Mouse (Mus musculus): ENCODE measurements around the gene Edrf1.
"Not testable (repeated sequence)": the region's sequence is repeated elsewhere in the genome, so short reads cannot be mapped to it uniquely, and the experiment has no call there.

The Edrf1 gene

DNA sequence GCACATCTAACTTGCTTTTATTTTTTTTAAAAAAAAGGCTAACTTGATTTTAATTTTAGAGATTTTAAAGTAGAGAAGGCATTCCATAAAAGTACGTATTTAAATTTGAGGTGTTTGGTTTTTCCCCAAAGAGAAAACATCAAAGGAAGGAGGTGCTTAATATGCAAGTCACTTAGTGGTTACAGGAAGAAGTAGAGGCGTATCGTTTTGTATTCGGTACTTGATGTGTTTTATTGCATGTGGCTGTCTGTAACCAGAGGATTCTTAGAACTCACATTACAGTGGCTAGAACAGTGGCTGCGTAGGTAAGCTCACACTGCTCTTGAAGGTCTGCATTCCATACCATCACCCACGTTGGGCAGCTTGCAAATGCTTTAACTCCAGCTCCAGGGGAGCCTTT is 8.4 kb downstream of the Edrf1 start:
- no peak for DNase-seq (ENCODE audit: low spot score in 2 of 2)

DNA sequence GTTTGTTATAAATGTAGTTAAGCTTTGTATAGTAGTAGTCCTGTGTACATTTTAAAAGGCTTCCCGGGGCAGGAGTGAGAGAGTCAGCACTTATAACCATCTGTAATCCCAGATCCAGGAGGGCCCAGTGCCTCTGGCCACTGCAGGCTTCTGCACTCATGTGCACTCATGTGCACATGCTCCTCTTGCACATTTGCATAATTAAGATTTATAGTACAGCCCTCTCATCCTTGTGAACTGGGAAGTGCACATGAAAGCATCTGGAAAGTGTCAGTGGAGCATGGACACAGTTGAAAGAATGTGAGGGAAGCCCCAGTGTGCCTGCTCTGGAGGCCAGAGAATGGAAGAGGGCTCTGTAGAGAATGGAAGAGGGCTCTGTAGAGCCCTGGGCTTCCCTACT is 25.1 kb downstream of the Edrf1 start:
- DNase-seq (ENCODE audit: low spot score in 2 of 2): no peak

DNA sequence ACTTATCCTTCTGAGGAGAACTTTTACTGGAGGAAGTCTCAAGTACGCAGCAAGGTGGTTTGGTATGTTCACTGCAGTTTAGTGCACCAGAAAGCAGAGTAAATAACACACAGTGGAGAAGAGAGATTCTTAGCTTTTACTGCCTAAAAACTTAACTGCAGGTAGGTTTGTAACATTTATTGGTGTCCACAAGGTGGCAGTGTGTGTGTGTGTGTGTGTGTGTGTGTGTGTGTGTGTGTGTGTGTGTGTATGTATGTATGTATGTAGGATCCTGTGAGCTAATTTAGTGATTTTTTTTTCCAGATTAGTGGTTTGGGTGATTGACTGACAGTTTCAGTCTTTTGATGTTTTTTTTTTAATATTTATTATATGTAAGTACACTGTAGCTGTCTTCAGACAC is 31.7 kb downstream of the Edrf1 start:
- no peak for DNase-seq (ENCODE audit: low spot score in 2 of 2)

DNA sequence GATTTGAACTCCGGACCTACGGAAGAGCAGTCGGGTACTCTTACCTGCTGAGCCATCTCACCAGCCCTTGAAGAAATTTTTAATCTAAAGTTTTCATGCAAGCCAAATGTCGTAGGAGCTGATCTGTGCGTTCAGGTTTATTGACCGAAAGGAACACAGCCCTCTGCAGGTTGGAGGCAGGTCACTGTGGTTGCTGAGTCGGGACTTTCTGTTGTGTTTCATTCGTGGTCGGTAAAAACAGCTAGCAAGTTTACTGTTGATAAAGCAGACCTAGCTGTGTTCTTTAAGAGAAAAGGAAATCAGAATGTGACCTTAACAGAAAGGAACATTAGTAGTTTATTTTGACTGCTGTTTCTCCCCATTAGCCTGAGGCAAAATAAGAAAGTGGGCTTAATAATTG is 32.6 kb downstream of the Edrf1 start:
- no peak for DNase-seq (ENCODE audit: low spot score in 2 of 2)

DNA sequence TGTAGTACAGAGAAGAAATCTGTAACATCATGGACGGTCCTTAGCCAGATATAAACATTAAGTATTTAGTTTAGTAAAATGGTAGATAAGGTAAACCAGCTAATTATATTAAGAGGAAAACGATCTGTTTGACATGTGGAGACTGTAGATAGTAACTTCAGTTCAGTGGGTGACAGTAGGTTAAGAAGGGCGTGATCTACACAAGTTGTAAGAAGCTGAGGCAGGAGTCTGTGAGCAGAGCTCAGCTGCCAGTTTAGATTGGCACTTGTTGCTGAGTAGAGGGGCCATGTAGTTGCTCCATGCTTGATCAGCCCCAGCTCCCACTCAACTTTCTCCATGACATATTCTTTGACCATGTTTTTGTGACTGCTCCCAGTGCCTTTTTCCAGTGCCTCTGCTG is 33.5 kb downstream of the Edrf1 start:
- DNase-seq (ENCODE audit: low spot score in 2 of 2): no peak

DNA sequence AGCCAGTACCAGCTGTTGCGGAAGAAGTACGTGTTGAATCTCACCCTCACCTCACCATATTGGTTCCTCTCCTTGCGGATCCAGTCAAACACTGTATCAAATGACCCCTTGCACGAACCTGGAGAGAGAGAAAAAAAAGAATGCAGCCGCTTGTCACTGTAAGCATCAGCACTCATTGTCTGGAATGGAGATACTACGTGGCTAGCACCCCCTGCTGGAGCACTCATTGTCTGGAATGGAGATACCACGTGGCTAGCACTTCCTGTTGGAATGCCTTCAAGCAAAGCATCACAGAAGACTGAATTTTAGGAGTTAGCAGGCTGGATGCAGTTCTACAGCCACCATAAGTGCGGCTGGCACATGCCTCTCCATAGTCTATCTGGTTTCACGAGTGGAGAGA is 38.7 kb downstream of the Edrf1 start:
- no peak for DNase-seq (ENCODE audit: low spot score in 2 of 2)

DNA sequence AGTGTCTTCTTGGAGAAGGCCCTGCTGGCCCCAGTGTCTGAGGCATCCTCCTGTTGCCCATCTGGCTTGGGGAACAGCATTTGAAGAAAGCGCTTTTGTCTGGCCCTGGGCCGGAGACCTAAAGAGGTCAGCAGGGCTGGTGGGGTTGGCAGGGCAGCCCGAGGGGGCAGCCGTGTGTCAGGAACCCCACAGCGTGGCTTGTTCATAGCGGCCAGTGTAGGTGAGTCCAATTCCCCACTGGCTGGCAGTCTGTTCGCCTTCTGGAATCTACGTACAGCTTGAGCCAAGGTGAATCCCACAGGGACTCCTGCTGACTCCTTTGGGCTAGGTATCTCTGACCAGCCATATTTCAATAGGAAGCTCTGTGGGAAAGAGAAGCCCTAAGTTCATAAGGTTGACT is 41.4 kb downstream of the Edrf1 start:
- DNase-seq (ENCODE audit: low spot score in 2 of 2): no peak

DNA sequence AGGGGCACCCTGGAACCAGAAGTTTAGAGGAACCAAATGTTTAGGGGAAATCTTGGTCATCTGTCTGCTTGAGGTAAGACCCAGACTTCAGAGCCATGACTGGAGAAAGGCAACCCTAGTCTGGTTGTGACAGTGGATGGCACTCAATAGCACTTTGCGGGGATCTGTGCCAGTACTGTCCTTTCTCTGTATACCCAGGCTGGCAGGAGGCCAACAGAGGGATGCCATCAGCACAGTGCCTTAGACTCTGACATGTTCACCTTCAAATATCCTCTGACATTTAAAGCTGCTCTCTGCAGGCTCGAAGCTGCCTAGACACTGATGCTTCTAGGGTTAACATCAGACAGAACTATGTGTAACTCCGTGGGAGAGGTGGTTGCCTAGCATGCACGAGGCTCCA is 42.1 kb downstream of the Edrf1 start:
- no peak for DNase-seq (ENCODE audit: low spot score in 2 of 2)

DNA sequence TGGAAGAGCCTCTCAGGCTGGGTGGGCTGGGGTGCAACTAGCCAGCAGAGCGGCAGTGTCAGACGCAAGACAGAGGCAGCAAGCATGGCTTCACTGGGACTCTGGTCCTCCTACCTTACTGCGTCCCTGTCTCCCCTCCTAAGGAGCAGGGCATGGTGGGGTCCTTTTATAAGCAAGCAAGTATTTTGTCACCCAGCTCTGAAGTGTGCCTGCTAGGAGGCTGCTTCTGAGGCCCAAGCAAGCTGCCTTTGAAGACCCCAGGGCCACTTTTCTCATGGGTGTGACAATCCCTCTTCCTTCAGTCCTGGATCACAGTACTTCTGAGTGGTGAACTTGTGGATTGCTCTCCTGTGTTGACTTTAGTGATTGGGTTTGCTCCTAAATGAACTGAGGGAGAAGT is 42.6 kb downstream of the Edrf1 start, which contains the start of gene Mmp21:
Mmp21 (minus strand) TSS at position 101 of the 400 bp plus-strand sequence.
- no peak for DNase-seq (ENCODE audit: low spot score in 2 of 2)

DNA sequence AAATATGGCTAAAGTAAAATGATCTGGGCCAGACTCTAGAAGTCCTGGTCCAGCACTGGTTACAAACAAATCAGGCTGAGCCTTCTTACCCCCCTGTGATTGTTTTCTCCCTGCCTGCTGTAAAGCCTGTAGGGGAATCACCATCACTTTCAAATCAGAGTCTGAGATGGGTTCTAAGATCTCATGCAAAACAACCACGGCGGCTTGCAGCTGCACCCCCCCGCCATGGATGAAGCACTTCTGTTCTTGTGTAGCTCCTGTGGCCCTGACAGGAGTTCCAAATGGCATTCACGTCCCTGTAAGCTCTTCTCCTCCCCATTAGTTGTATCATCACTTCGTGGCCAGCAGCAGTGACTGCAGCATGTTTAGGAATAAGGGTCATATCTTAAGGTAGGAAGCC is 46.3 kb downstream of the Edrf1 start:
- DNase-seq (ENCODE audit: low spot score in 2 of 2): no peak

DNA sequence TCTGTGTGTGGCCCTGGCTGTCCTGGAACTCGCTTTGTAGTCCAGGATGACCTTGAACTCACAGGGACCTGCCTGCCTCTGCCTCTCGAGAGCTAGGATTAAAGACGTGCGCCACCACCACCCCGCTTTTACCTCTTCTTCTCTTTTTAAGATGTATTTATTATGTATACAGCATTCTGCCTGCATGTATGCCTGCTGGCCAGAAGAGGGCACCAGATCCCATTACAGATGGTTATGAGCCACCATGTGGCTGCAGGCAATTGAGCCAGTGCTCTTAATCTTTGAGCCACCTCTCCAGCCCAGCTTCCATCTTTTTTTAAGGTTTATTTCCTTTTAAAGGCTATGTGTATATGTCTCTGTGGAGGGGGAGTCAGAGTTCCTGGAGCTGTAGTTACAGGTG is 46.8 kb downstream of the Edrf1 start:
- DNase-seq (ENCODE audit: low spot score in 2 of 2): no peak

DNA sequence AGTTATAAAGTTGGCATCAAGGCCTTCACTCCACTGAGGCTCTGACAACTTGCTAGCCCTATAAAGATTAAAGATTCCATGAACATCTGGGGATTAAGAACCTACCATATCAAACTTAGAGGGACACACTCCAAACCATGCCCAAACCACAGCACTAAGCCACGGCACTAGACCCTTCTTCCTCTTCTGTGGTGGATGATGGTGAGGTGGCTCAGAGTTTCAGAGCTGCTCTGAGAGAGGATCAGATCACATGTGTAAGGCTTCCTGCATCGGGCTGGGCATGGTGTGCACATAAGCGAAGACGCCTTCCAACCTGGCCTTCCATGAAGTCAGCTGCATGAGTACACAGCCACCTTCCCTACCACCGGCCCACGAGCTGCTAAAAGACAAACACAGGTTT is 47.4 kb downstream of the Edrf1 start:
- DNase-seq (ENCODE audit: low spot score in 2 of 2): no peak

DNA sequence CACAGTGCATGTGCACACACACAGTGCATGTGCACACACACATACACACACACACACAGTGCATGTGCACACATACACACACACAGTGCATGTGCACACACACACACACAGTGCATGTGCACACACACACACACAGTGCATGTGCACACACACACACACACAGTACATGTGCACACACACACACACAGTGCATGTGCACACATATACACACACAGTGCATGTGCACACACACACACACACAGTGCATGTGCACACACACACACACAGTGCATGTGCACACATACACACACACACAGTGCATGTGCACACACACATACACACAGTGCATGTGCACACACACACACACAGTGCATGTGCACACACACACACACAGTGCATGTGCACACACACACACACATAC is 48.3 kb downstream of the Edrf1 start:
- not testable (repeated sequence) for DNase-seq (ENCODE audit: low spot score in 2 of 2)

DNA sequence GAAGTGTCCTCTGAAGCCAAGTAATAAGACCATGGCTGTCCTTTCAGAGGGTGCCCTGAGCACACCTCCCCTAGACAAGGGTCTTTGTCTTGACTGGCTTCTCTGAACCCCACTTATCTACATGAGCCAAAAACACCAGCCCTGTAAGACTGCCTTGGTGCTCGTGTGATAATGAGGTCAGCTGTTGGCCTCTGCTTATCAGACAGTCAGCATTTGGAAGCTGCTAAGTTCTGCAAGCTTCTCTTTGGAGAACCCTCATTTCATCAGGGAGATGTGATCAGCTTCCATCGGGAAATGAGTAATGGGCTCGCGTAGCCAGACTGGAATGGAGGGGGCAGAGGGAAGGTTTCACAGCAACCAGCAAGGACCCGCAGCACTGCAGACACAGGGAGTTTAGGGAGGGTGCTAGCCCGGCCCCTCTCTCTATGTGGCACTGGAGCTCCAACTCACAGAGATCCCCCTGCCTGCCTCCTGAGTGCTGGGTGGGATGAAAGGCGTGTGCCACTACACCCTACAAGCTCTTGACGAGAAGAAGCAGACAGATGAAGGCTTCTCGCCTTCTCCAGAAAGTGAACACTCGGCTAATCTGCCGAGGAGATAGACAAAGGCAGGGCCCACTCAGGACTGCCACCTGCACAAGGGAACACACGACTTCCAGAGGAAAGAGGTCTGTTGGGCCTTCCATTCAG is 60.8 kb downstream of the Edrf1 start:
- DNase-seq (ENCODE audit: low spot score in 2 of 2): no peak

DNA sequence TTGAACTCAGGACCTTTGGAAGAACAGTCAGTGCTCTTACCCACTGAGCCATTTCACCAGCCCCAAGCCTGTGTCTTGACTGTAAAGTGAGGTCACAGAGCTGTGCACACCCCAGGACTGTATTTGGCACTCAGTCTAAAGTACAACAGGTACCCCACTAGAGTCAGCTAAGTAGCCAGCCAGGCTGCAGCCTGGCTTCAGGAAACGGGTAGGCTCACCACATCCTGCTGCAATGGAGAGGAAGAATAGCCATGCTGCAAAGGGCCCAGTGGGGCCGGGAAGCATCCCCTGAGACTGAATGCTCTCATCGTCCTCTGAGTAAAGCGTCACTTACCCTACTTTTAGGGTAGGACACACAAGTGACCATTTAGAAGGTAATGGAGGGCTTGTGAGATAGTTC is 62.5 kb downstream of the Edrf1 start:
- no peak for DNase-seq (ENCODE audit: low spot score in 2 of 2)

DNA sequence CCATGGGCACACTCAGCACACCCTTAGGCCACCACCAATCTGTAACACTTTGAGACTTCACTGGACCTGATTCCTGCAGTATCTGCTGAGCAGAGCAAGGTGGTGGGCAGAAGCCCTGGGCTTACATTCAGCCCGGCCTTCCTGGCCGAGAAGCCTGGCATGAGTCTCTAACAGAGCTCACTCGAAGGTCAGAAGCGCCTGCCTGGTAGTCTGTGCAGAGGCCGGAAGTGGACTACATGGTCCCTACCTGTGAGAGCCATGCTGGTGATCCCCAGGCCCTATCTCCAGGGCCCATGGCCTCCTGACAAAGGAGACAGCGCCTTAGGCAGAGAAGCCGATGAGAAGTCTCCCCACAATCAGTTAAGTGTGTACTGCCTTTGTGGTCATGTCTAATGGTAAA is 64.0 kb downstream of the Edrf1 start:
- DNase-seq (ENCODE audit: low spot score in 2 of 2): no peak

DNA sequence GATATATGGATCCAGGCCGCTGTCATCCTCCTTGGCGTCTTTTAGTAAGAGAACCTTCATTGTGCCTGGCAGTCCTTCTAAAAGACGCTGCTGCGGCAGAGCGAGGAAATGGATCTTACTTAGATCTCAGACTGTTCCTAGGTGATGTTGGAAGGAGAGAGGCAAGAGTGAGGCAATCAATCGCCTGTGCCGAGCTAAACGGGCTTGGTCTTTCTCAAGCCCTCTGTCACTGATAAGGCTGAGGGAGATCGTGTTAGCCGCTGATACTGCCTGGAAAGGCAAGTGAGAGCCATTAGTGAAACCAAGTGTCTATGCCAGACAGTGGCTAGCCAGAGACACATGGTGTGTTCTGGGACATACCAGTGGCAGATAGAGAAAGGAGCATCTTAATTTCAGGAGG is 65.0 kb downstream of the Edrf1 start:
- DNase-seq (ENCODE audit: low spot score in 2 of 2): no peak

DNA sequence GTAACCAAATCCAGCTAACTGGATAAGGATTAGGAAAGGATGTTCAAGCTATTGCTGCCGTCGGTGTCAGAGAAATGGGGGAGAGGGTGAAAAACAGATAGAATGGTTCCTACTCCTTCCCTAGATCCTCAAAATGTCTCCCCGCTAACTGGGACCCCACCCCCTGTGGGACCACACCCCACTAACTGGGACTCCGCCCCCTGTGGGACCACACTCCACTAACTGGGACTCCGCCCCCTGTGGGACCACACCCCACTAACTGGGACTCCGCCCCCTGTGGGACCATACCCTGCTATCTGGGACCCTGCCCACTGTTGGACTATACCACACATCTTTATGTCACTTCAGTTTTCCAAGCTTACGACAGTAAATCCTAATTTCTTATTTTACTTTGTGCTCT is 66.6 kb downstream of the Edrf1 start:
- DNase-seq (ENCODE audit: low spot score in 2 of 2): no peak

DNA sequence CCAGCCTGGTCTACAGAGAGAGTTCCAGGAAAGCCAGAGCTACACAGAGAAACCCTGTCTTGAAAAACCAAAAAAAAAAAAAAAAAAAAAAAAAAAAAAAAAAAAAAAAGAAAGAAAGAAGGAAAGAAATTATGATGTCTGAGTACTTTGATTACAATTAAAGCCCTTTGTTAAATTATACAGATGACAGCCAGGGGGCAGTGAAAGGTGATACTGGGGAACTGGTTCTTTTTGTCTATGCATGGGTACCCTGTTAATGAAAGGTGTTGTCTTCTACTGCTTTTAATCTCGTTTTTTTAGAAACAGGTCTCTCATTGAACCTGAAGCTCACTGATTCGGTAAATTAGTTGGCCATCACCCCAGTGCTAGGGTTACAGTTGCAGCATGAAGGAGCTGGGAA is 70.0 kb downstream of the Edrf1 start:
- no peak for DNase-seq (ENCODE audit: low spot score in 2 of 2)

DNA sequence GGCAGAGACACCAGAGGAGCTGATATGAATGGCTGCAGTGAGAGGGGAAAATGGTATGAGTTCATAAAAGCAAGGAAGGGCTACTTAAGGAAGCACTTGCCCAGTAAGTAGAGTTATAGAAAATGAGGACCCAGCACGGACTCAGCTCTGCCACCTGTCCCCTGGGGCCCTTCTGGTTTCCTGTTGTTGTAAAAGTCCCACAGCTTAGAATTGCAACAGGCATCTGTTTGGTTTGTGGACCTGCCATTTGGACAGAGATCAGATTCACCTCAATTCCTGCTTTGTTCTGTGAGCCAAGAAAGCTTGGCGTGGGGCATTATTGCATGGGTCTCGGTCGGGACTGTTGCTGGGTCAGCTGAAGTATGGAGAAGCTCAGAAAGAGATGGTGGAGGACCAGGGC is 78.0 kb downstream of the Edrf1 start:
- DNase-seq (ENCODE audit: low spot score in 2 of 2): no peak

DNA sequence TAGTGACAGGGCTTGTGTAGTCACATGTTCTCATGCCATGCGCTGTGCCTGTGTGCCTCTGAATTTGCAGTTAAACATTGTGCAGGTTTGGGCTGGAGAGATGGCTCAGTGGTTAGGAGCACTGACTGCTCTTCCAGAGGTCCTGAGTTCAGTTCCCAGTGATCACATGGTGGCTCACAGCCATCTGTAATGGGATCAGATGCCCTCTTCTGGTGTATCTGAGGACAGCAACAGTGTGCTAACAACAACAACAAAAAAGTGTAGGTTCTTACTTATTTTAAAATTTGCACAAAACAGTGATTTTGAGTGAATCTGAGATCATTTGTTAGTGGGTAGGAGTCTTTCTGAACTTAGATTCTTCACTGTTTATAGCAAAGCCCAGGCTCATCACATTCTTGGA is 81.2 kb downstream of the Edrf1 start:
- no peak for DNase-seq (ENCODE audit: low spot score in 2 of 2)

DNA sequence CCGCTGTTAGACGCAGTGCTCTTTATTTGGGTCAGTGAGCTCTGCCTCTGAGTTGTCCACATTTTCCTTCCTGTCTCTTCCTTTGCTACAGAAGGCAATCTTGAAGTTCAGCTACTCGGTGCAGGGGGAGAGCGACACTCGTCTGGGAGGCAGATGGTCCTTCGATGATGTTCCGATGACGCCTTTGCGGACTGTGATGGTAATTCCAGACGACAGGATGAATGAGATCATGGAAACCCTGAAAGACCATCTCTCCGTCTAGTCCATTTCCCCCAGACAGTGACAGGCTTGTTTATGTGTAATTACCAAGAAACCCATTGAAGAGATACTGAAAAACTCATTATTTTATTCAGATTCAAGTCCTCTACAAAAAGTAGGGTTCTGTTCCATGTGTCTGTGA is 83.3 kb downstream of the Edrf1 start:
- DNase-seq (ENCODE audit: low spot score in 2 of 2): no peak

Measured in right cerebral cortex, postnatal 10 days (tissue).